Mouse (Mus musculus) gastrocnemius, postnatal 36 days (tissue): ENCODE results near the gene Ubap2. TPM values are rescaled to one million over a fixed set of nuclear protein-coding genes. Genes with fewer than 3 reads are reported as not detected.

Experiments
- DNase-seq, 2 experiments: peaks; one replicate each; pipeline ENCODE4 v3.0.0; 2022
- intact Hi-C: fragments of 180-260 bp; cut with DNase I; formaldehyde crosslinking; loops from one replicate; pipeline ENCODE4 v1.15.1; 2025
- total RNA-seq, 2 experiments: library from RNA; stranded (reverse); gene quantifications; 2 replicates each; pipeline ENCODE4 v1.2.3; 2021

Ubap2 gene
- total RNA-seq, 2 experiments from 2014 or later = 86.8 to 88.5 TPM

- DNase-seq = no peak
- intact Hi-C loops = no loop called here
Measured at GRCm38 (mm10) chr4:41179825-41180725, 94.9 kb downstream of the Ubap2 start.

GRCm38 (mm10) chr4:41174631-41175030 is 100.3 kb downstream of the Ubap2 start:
- intact Hi-C loops = no loop called here
- DNase-seq = no peak

- DNase-seq = no peak
- intact Hi-C loops = no loop called here
Measured at GRCm38 (mm10) chr4:41170970-41171369, 104.0 kb downstream of the Ubap2 start.

- DNase-seq = peak; percentile 43 to 62
- intact Hi-C loops = loop anchor here (1.0 kb wide), 1 partner anchor 37 kb away; no protein-coding TSS in a partner anchor
Measured at GRCm38 (mm10) chr4:41165693-41166475, 109.1 kb downstream of the Ubap2 start.

GRCm38 (mm10) chr4:41164974-41165373 is 110.0 kb downstream of the Ubap2 start:
- intact Hi-C loops = no loop called here
- DNase-seq = no peak

- no peak for DNase-seq
- intact Hi-C loops = no loop called here
Measured at GRCm38 (mm10) chr4:41161232-41161631, 113.7 kb downstream of the Ubap2 start.

- no peak for DNase-seq
- intact Hi-C loops = no loop called here
Measured at GRCm38 (mm10) chr4:41158251-41158650, 116.7 kb downstream of the Ubap2 start.

GRCm38 (mm10) chr4:41156961-41157360 is 118.0 kb downstream of the Ubap2 start:
- intact Hi-C loops = no loop called here
- DNase-seq = no peak

- no peak for DNase-seq
- intact Hi-C loops = no loop called here
Measured at GRCm38 (mm10) chr4:41153146-41153545, 121.8 kb downstream of the Ubap2 start.

GRCm38 (mm10) chr4:41151186-41151585 is 123.8 kb downstream of the Ubap2 start:
- no peak for DNase-seq
- intact Hi-C loops = no loop called here

- no peak for DNase-seq
- intact Hi-C loops = no loop called here
Measured at GRCm38 (mm10) chr4:41149891-41150290, 125.1 kb downstream of the Ubap2 start.

Other genes with a start within 250 kb of the Ubap2 start
- 10 to 100 TPM; 10.5 to 10.8 TPM for gene Aqp7, start 227.0 kb downstream of the Ubap2 start, total RNA-seq
- not detected for gene Aqp3, start 177.0 kb downstream of the Ubap2 start, total RNA-seq
- 10 to 100 TPM; 13.9 to 15.4 TPM for gene Nol6, start 150.7 kb downstream of the Ubap2 start, total RNA-seq
- 100 to 1,000 TPM; 122 to 145 TPM for gene Ube2r2, start 139.4 kb downstream of the Ubap2 start, total RNA-seq
- gene Dcaf12, start 39.7 kb upstream of the Ubap2 start, total RNA-seq = 10 to 100 TPM; 23.9 to 27.4 TPM
- gene Ubap1, start 73.9 kb upstream of the Ubap2 start, total RNA-seq = 10 to 100 TPM; 33.9 to 35.5 TPM
- gene Kif24, start 189.7 kb upstream of the Ubap2 start, total RNA-seq = under 1 TPM; 0.31 to 0.35 TPM
- gene Nudt2, start 190.0 kb upstream of the Ubap2 start, total RNA-seq = 10 to 100 TPM; 21.9 to 22.4 TPM
- 10 to 100 TPM; 66.0 to 66.5 TPM for gene AI464131, start 227.9 kb upstream of the Ubap2 start, total RNA-seq
- under 1 TPM in 1 of 2 experiments, not detected in 1; 0.37 TPM for gene 1110017D15Rik, start 242.2 kb upstream of the Ubap2 start, total RNA-seq